Mouse (Mus musculus): Measurements from ENCODE around the gene Rnf113a2.

GRCm38 (mm10) chr12:84400068-84400467 lies 16.9 kb upstream of the Rnf113a2 start:
- TF ChIP-seq CTCF (IDR thresholded peaks at IDR 0.05; ENCODE audit: low read depth, low read length) (no peak), TAL1 (conservative IDR thresholded peaks at IDR 0.05; ENCODE audit: low read depth, low read length) (no peak), POLR2AphosphoS5 (IDR thresholded peaks at IDR 0.05; ENCODE audit: insufficient replicate concordance, low read depth, low read length) (no peak)
